Mouse (Mus musculus): ENCODE data around the gene Dnmbp. TPM values are rescaled to one million over a fixed set of nuclear protein-coding genes. Genes with fewer than 3 reads are reported as not detected.

Dnmbp gene
- polyA plus RNA-seq, 1 experiment from 2014 or later: 17.3 TPM

DNA sequence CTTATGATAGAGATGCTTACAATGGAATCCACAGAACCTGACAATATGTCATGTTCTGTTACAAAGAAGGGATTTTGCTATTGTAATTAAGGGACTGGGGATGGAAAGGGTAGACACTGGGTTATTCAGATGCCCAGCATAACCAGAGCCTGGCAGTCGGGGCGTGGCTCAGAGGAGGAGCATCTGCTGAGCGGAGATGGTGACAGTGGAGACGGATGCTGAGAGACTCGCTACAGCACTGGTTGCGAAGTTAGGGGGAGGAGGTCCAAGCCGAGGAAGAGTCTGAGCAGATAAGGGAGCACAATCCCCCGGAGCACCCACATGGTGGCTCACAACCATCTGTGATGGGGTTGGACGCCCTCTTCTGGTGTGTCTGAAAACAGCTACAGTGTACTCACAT, 96.8 kb downstream of the Dnmbp start:
- no peaks in the 10 kb centered on the region for H3K9me3 ChIP-seq (replicated peaks; ENCODE audit: control insufficient read depth, low read length)
- no peak overlapping the region for H3K4me3 ChIP-seq (ENCODE audit: low read depth, low read length)
- WGBS: 86% methylated on average over 9 of the region's 9 CpGs
- DNase-seq (ENCODE audit: low spot score): no peak
- H3K4me1 ChIP-seq (ENCODE audit: control insufficient read depth, insufficient read depth, low read length): no peaks in the 10 kb centered on the region
- H3K27ac ChIP-seq (replicated peaks; ENCODE audit: low read depth, low read length): no peak overlapping the region
- no peak overlapping the region for H3K4me2 ChIP-seq (ENCODE audit: low read depth, low read length)
- ATAC-seq (replicated peaks; ENCODE audit: insufficient number of reproducible peaks, low FRiP score, low TSS enrichment, low read depth): no peak
- H3K36me3 ChIP-seq (replicated peaks; ENCODE audit: control insufficient read depth, insufficient read depth, low read depth, low read length): peaks cover 2% of the 10 kb centered on the region; the same call in 1 of the 2 replicates
- H3K9ac ChIP-seq (replicated peaks; ENCODE audit: low read length): no peak overlapping the region
- H3K27me3 ChIP-seq (ENCODE audit: control insufficient read depth, insufficient read depth, low read length): no peaks in the 10 kb centered on the region

DNA sequence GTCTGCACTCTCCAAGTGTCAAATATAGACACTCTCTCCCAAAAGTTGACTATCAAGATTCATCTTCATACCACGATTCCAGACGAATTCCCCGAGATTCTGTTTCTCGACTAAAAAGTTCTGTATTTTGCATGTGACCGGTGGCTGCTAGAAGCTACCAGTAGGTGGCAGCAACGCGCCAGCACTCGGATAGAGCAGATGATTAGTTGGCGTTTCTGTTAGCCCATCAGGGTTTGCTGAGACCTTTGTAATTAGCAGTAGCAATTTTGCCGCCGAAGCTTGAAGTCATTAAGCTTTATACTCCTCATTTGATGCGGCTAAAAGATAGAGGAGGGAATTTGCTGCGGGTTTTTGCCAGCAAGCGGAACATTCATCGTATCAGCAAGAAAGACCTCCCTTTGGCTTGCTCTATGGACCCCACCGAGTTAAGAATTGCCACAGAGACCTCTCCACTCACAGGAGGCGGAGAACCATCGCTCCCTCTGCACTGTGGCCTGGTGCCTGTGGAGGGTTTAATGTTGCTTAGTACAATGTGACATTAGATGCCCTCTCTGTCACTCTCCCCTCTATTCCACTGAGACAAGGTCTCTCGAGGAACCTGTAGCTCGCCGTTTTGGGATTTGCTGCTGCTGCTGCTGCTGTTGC, 107.4 kb downstream of the Dnmbp start:
- WGBS: 35% methylated on average over 21 of the region's 21 CpGs
- Histone ChIP-seq H3K9ac (replicated peaks; ENCODE audit: low read length) (no peak overlapping the region), H3K4me3 (ENCODE audit: low read depth, low read length) (no peak overlapping the region), H3K36me3 (replicated peaks; ENCODE audit: control insufficient read depth, insufficient read depth, low read depth, low read length) (no peaks in the 10 kb centered on the region), H3K4me1 (ENCODE audit: control insufficient read depth, insufficient read depth, low read length) (no peaks in the 10 kb centered on the region), H3K27me3 (ENCODE audit: control insufficient read depth, insufficient read depth, low read length) (no peaks in the 10 kb centered on the region), H3K9me3 (replicated peaks; ENCODE audit: control insufficient read depth, low read length) (no peaks in the 10 kb centered on the region), H3K4me2 (ENCODE audit: low read depth, low read length) (no peak overlapping the region), H3K27ac (replicated peaks; ENCODE audit: low read depth, low read length) (no peak overlapping the region)
- DNase-seq (ENCODE audit: low spot score): peak; percentile 80
- no peak for ATAC-seq (replicated peaks; ENCODE audit: insufficient number of reproducible peaks, low FRiP score, low TSS enrichment, low read depth)

DNA sequence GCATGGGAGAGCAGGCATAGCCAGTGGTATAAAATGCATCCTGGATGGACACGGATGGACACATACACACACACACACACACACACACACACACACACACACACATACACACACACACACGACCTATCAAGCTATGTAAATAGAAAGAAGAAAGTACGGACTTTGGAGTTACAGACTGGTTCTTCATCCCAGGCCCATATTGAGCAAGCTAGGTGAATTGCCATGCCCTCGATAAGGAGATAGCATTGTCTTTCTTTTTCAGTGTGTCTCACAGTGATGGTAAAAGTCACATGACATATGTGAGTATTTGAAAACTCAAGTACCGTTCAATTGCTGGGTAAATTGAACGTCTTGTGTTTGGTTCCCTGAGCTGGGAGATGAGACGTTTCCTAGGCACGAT, 113.1 kb downstream of the Dnmbp start:
- Histone ChIP-seq H3K27ac (replicated peaks; ENCODE audit: low read depth, low read length) (no peak overlapping the region), H3K36me3 (replicated peaks; ENCODE audit: control insufficient read depth, insufficient read depth, low read depth, low read length) (no peaks in the 10 kb centered on the region), H3K4me3 (ENCODE audit: low read depth, low read length) (no peak overlapping the region), H3K27me3 (ENCODE audit: control insufficient read depth, insufficient read depth, low read length) (no peaks in the 10 kb centered on the region), H3K9me3 (replicated peaks; ENCODE audit: control insufficient read depth, low read length) (no peaks in the 10 kb centered on the region), H3K4me2 (ENCODE audit: low read depth, low read length) (no peak overlapping the region), H3K9ac (replicated peaks; ENCODE audit: low read length) (no peak overlapping the region), H3K4me1 (ENCODE audit: control insufficient read depth, insufficient read depth, low read length) (no peaks in the 10 kb centered on the region)
- DNase-seq (ENCODE audit: low spot score) (no peak), ATAC-seq (replicated peaks; ENCODE audit: insufficient number of reproducible peaks, low FRiP score, low TSS enrichment, low read depth) (no peak)
- WGBS: 80% methylated on average over 8 of the region's 8 CpGs

DNA sequence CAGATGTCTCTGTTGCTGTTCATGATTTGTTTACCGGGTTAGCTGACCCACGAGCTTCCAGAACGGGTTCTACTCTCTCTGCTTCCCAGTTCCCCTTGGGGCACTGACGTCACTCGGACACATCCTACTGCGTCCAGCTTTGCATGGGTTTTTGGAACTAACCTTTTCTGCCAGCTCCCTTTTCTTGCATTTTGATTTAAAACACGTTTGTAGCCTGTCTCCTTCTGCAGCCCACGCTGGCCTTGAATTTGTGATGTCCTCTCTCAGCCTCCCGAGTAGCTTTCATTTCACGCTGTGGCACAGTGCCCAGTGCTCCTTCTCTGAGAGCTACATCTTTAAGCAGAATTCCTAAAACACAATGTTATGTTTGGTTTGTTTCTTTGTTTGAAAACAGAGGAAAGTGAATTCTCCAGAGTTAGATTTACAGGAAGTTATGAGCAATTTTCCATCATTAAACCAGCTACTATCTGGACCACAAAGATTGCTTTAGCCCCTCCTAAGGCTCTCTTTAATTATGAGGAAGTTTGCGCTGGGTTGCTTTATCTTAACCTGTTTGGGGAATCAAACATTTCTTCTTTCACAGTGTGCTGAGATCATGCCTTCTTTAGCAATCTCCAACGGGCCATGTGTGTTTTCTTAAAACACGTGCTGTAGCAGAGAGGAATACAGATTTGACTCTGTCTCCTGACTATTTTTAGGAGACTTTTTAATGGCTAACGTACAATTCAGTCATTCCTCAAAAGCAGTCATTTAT, 124.2 kb downstream of the Dnmbp start:
- H3K27me3 ChIP-seq (ENCODE audit: control insufficient read depth, insufficient read depth, low read length): no peaks in the 10 kb centered on the region
- no peak overlapping the region for H3K9ac ChIP-seq (replicated peaks; ENCODE audit: low read length)
- H3K36me3 ChIP-seq (replicated peaks; ENCODE audit: control insufficient read depth, insufficient read depth, low read depth, low read length): no peaks in the 10 kb centered on the region
- no peak overlapping the region for H3K4me3 ChIP-seq (ENCODE audit: low read depth, low read length)
- WGBS: 74% methylated on average over 14 of the region's 14 CpGs
- no peak for ATAC-seq (replicated peaks; ENCODE audit: insufficient number of reproducible peaks, low FRiP score, low TSS enrichment, low read depth)
- H3K9me3 ChIP-seq (replicated peaks; ENCODE audit: control insufficient read depth, low read length): no peaks in the 10 kb centered on the region
- H3K4me2 ChIP-seq (ENCODE audit: low read depth, low read length): no peak overlapping the region
- H3K4me1 ChIP-seq (ENCODE audit: control insufficient read depth, insufficient read depth, low read length): no peaks in the 10 kb centered on the region
- DNase-seq (ENCODE audit: low spot score): no peak
- H3K27ac ChIP-seq (replicated peaks; ENCODE audit: low read depth, low read length): no peak overlapping the region

DNA sequence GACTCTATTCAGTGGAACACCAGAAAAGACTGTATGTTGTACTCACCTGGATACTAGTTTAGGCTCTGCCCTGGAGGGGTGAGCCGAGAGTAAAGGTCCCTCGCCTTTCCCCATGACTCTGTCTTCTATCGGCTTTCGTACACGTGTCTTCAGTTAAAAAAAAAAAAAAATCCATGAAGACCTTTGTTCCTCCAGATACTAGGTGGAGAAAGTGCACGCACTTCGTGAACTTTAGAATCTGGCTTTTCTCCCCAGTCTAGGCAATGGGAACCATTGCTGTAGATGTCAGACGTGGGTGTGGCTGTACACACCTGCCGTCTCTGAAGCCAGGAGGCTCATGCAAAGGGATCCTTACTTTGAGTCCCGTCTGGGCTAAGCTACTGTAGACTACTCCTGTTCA, 126.7 kb downstream of the Dnmbp start:
- no peak for DNase-seq (ENCODE audit: low spot score)
- Histone ChIP-seq H3K4me3 (ENCODE audit: low read depth, low read length) (no peak overlapping the region), H3K4me2 (ENCODE audit: low read depth, low read length) (no peak overlapping the region), H3K36me3 (replicated peaks; ENCODE audit: control insufficient read depth, insufficient read depth, low read depth, low read length) (no peaks in the 10 kb centered on the region), H3K9ac (replicated peaks; ENCODE audit: low read length) (no peak overlapping the region), H3K27ac (replicated peaks; ENCODE audit: low read depth, low read length) (no peak overlapping the region), H3K9me3 (replicated peaks; ENCODE audit: control insufficient read depth, low read length) (no peaks in the 10 kb centered on the region), H3K4me1 (ENCODE audit: control insufficient read depth, insufficient read depth, low read length) (no peaks in the 10 kb centered on the region), H3K27me3 (ENCODE audit: control insufficient read depth, insufficient read depth, low read length) (no peaks in the 10 kb centered on the region)
- 88% methylated on average over 10 of the region's 10 CpGs for WGBS
- ATAC-seq (replicated peaks; ENCODE audit: insufficient number of reproducible peaks, low FRiP score, low TSS enrichment, low read depth): no peak

DNA sequence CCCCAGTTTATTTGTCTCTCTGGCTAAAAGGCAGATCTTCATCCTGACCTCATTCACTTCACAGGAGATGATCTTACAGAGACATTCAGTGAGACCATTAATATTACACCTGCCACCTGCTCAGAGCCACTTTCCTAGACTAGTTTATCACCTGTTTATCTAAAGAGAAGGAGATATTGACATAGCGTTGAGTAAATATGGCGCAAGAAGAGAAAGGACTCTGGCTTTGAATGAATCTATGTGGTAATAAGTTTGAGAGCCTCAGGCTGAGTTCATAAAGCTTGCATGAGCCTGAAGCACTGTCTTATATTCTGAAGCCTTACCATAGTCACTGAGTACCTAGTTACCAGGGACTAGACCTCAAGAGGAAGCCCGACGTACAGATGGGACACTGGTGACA, 128.6 kb downstream of the Dnmbp start:
- no peak for ATAC-seq (replicated peaks; ENCODE audit: insufficient number of reproducible peaks, low FRiP score, low TSS enrichment, low read depth)
- no peaks in the 10 kb centered on the region for H3K36me3 ChIP-seq (replicated peaks; ENCODE audit: control insufficient read depth, insufficient read depth, low read depth, low read length)
- no peak overlapping the region for H3K9ac ChIP-seq (replicated peaks; ENCODE audit: low read length)
- WGBS: 96% methylated on average over 4 of the region's 4 CpGs
- no peak overlapping the region for H3K27ac ChIP-seq (replicated peaks; ENCODE audit: low read depth, low read length)
- no peaks in the 10 kb centered on the region for H3K9me3 ChIP-seq (replicated peaks; ENCODE audit: control insufficient read depth, low read length)
- no peak overlapping the region for H3K4me2 ChIP-seq (ENCODE audit: low read depth, low read length)
- H3K4me1 ChIP-seq (ENCODE audit: control insufficient read depth, insufficient read depth, low read length): no peaks in the 10 kb centered on the region
- no peaks in the 10 kb centered on the region for H3K27me3 ChIP-seq (ENCODE audit: control insufficient read depth, insufficient read depth, low read length)
- DNase-seq (ENCODE audit: low spot score): no peak
- no peak overlapping the region for H3K4me3 ChIP-seq (ENCODE audit: low read depth, low read length)

DNA sequence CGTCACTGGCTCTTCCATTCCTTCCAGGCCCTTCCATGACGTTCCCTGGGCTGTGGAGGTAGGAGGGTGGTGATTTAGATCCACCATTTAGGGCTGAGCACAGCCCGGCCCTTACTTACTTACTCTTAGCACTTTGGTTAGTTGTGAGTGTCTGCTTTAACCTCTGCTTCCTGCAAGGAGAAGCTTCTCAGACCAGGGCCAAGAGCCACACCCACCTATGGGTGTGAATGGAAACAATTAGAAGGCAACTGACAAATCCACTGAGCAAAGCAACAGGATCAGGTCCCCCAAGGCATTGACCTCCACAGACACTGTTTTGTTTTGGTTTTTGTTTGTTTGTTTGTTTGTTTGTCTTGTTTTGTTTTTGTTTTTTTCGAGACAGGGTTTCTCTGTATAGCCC, 130.7 kb downstream of the Dnmbp start:
- Histone ChIP-seq H3K27me3 (ENCODE audit: control insufficient read depth, insufficient read depth, low read length) (no peaks in the 10 kb centered on the region), H3K4me1 (ENCODE audit: control insufficient read depth, insufficient read depth, low read length) (no peaks in the 10 kb centered on the region), H3K9ac (replicated peaks; ENCODE audit: low read length) (no peak overlapping the region), H3K27ac (replicated peaks; ENCODE audit: low read depth, low read length) (no peak overlapping the region), H3K4me3 (ENCODE audit: low read depth, low read length) (no peak overlapping the region), H3K4me2 (ENCODE audit: low read depth, low read length) (no peak overlapping the region), H3K9me3 (replicated peaks; ENCODE audit: control insufficient read depth, low read length) (no peaks in the 10 kb centered on the region), H3K36me3 (replicated peaks; ENCODE audit: control insufficient read depth, insufficient read depth, low read depth, low read length) (no peaks in the 10 kb centered on the region)
- ATAC-seq (replicated peaks; ENCODE audit: insufficient number of reproducible peaks, low FRiP score, low TSS enrichment, low read depth) (no peak), DNase-seq (ENCODE audit: low spot score) (no peak)
- WGBS: 35% methylated on average over 4 of the region's 4 CpGs

DNA sequence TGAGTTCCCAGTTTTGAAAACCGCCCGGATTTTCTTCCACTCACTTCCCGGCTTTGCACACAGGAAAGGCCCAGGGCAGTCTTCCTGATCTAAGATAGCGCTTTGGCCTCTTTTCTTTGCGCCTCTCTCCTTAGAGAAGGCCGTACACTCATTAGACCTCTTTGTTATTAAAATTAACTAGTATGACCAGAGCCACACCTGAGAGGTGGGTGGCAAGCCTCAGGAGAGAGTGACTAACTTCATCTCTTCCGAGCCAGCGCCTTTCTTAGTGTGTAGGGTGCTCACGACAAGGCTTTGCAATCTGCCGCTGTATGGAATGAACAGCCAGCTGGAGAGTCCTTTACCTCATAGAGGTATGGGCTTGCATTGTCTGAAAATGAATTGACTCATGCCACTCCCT, 136.1 kb downstream of the Dnmbp start:
- no peak for ATAC-seq (replicated peaks; ENCODE audit: insufficient number of reproducible peaks, low FRiP score, low TSS enrichment, low read depth)

More for the DNA sequence above, 136.1 kb downstream of the Dnmbp start:
- Histone ChIP-seq H3K36me3 (replicated peaks; ENCODE audit: control insufficient read depth, insufficient read depth, low read depth, low read length) (no peaks in the 10 kb centered on the region), H3K4me2 (ENCODE audit: low read depth, low read length) (no peak overlapping the region), H3K27ac (replicated peaks; ENCODE audit: low read depth, low read length) (no peak overlapping the region), H3K4me3 (ENCODE audit: low read depth, low read length) (no peak overlapping the region), H3K9me3 (replicated peaks; ENCODE audit: control insufficient read depth, low read length) (no peaks in the 10 kb centered on the region), H3K9ac (replicated peaks; ENCODE audit: low read length) (no peak overlapping the region), H3K27me3 (ENCODE audit: control insufficient read depth, insufficient read depth, low read length) (no peaks in the 10 kb centered on the region), H3K4me1 (ENCODE audit: control insufficient read depth, insufficient read depth, low read length) (no peaks in the 10 kb centered on the region)
- 84% methylated on average over 10 of the region's 10 CpGs for WGBS
- DNase-seq (ENCODE audit: low spot score): no peak

All from embryonic facial prominence, embryonic 11.5 days (tissue).